Mouse (Mus musculus) erythroblast, embryonic 14.5 days (primary cell): ENCODE results near the gene Cdkl3.

Experiments
- GATA1 ChIP-seq: IDR thresholded peaks from 2 replicates; pipeline ENCODE4 v1.6.1; 2012; ENCODE audit warnings: low read length, inconsistent platforms, mixed read lengths
- TAL1 ChIP-seq: IDR thresholded peaks from 3 replicates; pipeline ENCODE4 v1.6.1; 2012; ENCODE audit warnings: low read length, inconsistent platforms, mixed read lengths

- no peak for TF ChIP-seq TAL1
- no peak for TF ChIP-seq GATA1
Observed at GRCm38 (mm10) chr11:52094568-52094967, 90.5 kb downstream of the Cdkl3 start.
